Mouse (Mus musculus): ENCODE data around the gene Clns1a. TPM values are rescaled to one million over a fixed set of nuclear protein-coding genes. Genes with fewer than 3 reads are reported as not detected.

Clns1a gene
- 78.4 and 79.2 TPM in 2 replicates for polyA plus RNA-seq (2015; fragmentation: Nextera tagmentation; extraction: Ambion mirVana)

DNA sequence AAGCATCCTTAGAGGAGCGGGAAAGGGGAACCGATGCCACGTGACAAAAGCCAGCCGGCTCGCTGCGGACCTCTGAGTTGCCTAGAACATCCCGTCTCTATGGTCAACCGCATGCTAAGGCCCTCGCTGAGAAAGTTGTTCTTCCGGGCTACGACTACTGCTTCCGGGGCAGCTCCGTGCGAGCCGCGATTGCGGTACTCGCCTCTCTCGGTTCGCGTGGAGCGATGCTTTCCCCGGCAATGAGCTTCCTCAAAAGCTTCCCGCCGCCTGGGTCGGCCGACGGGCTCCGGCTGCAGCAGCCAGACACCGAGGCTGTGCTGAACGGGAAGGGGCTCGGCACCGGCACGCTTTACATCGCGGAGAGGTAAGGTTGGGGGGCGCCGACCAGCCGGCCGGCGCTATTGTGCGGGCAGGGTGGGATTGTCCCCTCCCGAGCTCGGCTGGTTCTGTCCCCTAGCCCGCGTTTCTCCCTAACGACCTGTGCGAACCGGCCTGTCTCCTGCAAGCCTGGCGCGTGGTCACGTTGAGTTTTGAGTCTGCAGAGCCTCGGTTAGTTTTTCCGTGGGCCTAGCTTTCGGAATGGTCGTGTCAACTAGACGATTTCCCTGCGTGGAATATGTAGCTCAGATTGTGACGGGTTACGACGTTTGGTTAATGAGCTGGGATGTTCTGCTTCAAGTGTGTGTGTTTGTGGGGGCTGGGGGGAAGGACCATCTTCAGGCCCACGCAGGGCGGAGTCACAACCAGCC lies at the start of gene Clns1a:
TSS of gene Clns1a (plus strand) at position 129 of the 749 bp plus-strand sequence.
- DNase-seq (ENCODE audit: low spot score) = peak; percentile 87
- peak within 1 kb of the TSS; percentile 89 for H3K27ac ChIP-seq (replicated peaks)
- H3K9me3 ChIP-seq (ENCODE audit: control insufficient read depth, low read length) = no peaks in the 10 kb centered on the region
- WGBS = under 1% methylated on average over 63 of the region's 63 CpGs
- H3K9ac ChIP-seq (ENCODE audit: low read length) = peak within 1 kb of the TSS; percentile 94
- H3K4me1 ChIP-seq (replicated peaks; ENCODE audit: control insufficient read depth, insufficient read depth) = 0 out of 2 replicates have a peak, but pooled peaks cover 3% of the 10 kb centered on the region
- H3K4me2 ChIP-seq (replicated peaks; ENCODE audit: low read depth) = peak within 1 kb of the TSS; percentile 73
- H3K36me3 ChIP-seq (ENCODE audit: control insufficient read depth, insufficient read depth, low read length) = no peaks in the 10 kb centered on the region
- no peak for TF ChIP-seq CTCF (IDR thresholded peaks at IDR 0.05; ENCODE audit: low read depth)
- peak; percentile 81 for TF ChIP-seq EP300 (optimal IDR thresholded peaks at IDR 0.05)
- H3K27me3 ChIP-seq (ENCODE audit: control insufficient read depth, insufficient read depth, low read length) = no peaks in the 10 kb centered on the region
- ATAC-seq (ENCODE audit: low FRiP score, low TSS enrichment) = peak; percentile 98
- peak within 1 kb of the TSS; percentile 90 for H3K4me3 ChIP-seq (ENCODE audit: low read depth, low read length)

- WGBS = 96% methylated on average over 5 of the region's 5 CpGs
- Histone ChIP-seq H3K4me3 (ENCODE audit: low read depth, low read length) (no peak overlapping the region), H3K27me3 (ENCODE audit: control insufficient read depth, insufficient read depth, low read length) (no peaks in the 10 kb centered on the region), H3K4me1 (replicated peaks; ENCODE audit: control insufficient read depth, insufficient read depth) (no peaks in the 10 kb centered on the region), H3K9ac (ENCODE audit: low read length) (no peak overlapping the region), H3K36me3 (ENCODE audit: control insufficient read depth, insufficient read depth, low read length) (no peaks in the 10 kb centered on the region), H3K9me3 (ENCODE audit: control insufficient read depth, low read length) (no peaks in the 10 kb centered on the region), H3K27ac (replicated peaks) (no peak overlapping the region), H3K4me2 (replicated peaks; ENCODE audit: low read depth) (no peak overlapping the region)
- TF ChIP-seq CTCF (IDR thresholded peaks at IDR 0.05; ENCODE audit: low read depth) = no peak
- TF ChIP-seq EP300 (optimal IDR thresholded peaks at IDR 0.05) = no peak
- ATAC-seq (ENCODE audit: low FRiP score, low TSS enrichment) (no peak), DNase-seq (ENCODE audit: low spot score) (no peak)
These were observed 48.8 kb upstream of the Clns1a start for GRCm38 (mm10) chr7:97647656-97648055.

- Histone ChIP-seq H3K27ac (replicated peaks) (no peak overlapping the region), H3K4me2 (replicated peaks; ENCODE audit: low read depth) (no peak overlapping the region), H3K4me3 (ENCODE audit: low read depth, low read length) (no peak overlapping the region), H3K36me3 (ENCODE audit: control insufficient read depth, insufficient read depth, low read length) (peaks cover 4% of the 10 kb centered on the region), H3K9me3 (ENCODE audit: control insufficient read depth, low read length) (no peaks in the 10 kb centered on the region), H3K4me1 (replicated peaks; ENCODE audit: control insufficient read depth, insufficient read depth) (no peaks in the 10 kb centered on the region), H3K27me3 (ENCODE audit: control insufficient read depth, insufficient read depth, low read length) (no peaks in the 10 kb centered on the region), H3K9ac (ENCODE audit: low read length) (no peak overlapping the region)
- no peak for ATAC-seq (ENCODE audit: low FRiP score, low TSS enrichment)
- no peak for DNase-seq (ENCODE audit: low spot score)
- 74% methylated on average over 4 of the region's 4 CpGs for WGBS
- TF ChIP-seq CTCF (IDR thresholded peaks at IDR 0.05; ENCODE audit: low read depth) (no peak), EP300 (optimal IDR thresholded peaks at IDR 0.05) (no peak)
These were observed 45.7 kb upstream of the Clns1a start for GRCm38 (mm10) chr7:97650729-97651128.

DNA sequence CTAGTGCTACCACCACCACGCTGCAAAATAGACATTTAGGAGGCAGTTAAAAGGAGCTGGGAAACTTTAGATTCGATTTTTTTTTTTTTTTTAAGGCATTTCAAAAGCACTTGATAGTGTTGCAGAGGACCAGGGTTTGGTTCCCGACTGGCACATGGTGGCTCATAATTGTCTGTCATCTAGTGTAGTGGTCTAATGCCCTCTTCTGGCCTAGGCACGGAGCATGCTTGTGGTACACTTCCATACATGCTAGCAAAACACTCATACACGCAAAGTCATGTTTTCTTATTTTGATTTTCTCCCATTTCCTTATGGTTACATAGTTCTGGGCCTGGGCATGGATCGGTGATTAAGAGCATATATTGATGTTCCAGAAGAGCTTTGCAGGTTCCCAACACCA lies 40.3 kb upstream of the Clns1a start:
- H3K9ac ChIP-seq (ENCODE audit: low read length) = no peak overlapping the region
- peaks cover 8% of the 10 kb centered on the region for H3K36me3 ChIP-seq (ENCODE audit: control insufficient read depth, insufficient read depth, low read length)
- no peaks in the 10 kb centered on the region for H3K9me3 ChIP-seq (ENCODE audit: control insufficient read depth, low read length)
- no peaks in the 10 kb centered on the region for H3K27me3 ChIP-seq (ENCODE audit: control insufficient read depth, insufficient read depth, low read length)
- DNase-seq (ENCODE audit: low spot score) (no peak), ATAC-seq (ENCODE audit: low FRiP score, low TSS enrichment) (no peak)
- 89% methylated on average over 6 of the region's 6 CpGs for WGBS
- TF ChIP-seq EP300 (optimal IDR thresholded peaks at IDR 0.05) = no peak
- peak; percentile 43 for TF ChIP-seq CTCF (IDR thresholded peaks at IDR 0.05; ENCODE audit: low read depth)
- H3K27ac ChIP-seq (replicated peaks) = no peak overlapping the region
- H3K4me2 ChIP-seq (replicated peaks; ENCODE audit: low read depth) = no peak overlapping the region
- no peak overlapping the region for H3K4me3 ChIP-seq (ENCODE audit: low read depth, low read length)
- no peaks in the 10 kb centered on the region for H3K4me1 ChIP-seq (replicated peaks; ENCODE audit: control insufficient read depth, insufficient read depth)

- no peak for TF ChIP-seq CTCF (IDR thresholded peaks at IDR 0.05; ENCODE audit: low read depth)
- TF ChIP-seq EP300 (optimal IDR thresholded peaks at IDR 0.05) = no peak
These were observed 34.8 kb upstream of the Clns1a start for GRCm38 (mm10) chr7:97661634-97662033.

GRCm38 (mm10) chr7:97679239-97679638 lies 17.2 kb upstream of the Clns1a start:
- H3K9me3 ChIP-seq (ENCODE audit: control insufficient read depth, low read length) = no peaks in the 10 kb centered on the region
- WGBS = 10% methylated on average over 1 of the region's 1 CpGs
- H3K4me2 ChIP-seq (replicated peaks; ENCODE audit: low read depth) = no peak overlapping the region
- peaks cover 16% of the 10 kb centered on the region for H3K36me3 ChIP-seq (ENCODE audit: control insufficient read depth, insufficient read depth, low read length)
- ATAC-seq (ENCODE audit: low FRiP score, low TSS enrichment) = no peak
- no peak for DNase-seq (ENCODE audit: low spot score)
- no peak overlapping the region for H3K27ac ChIP-seq (replicated peaks)
- H3K27me3 ChIP-seq (ENCODE audit: control insufficient read depth, insufficient read depth, low read length) = no peaks in the 10 kb centered on the region
- no peak overlapping the region for H3K9ac ChIP-seq (ENCODE audit: low read length)
- TF ChIP-seq EP300 (optimal IDR thresholded peaks at IDR 0.05) (no peak), CTCF (IDR thresholded peaks at IDR 0.05; ENCODE audit: low read depth) (peak; percentile 70)
- no peaks in the 10 kb centered on the region for H3K4me1 ChIP-seq (replicated peaks; ENCODE audit: control insufficient read depth, insufficient read depth)
- no peak overlapping the region for H3K4me3 ChIP-seq (ENCODE audit: low read depth, low read length)

More at GRCm38 (mm10) chr7:97661634-97662033, 34.8 kb upstream of the Clns1a start:
- WGBS = 90% methylated on average over 4 of the region's 4 CpGs
- H3K9me3 ChIP-seq (ENCODE audit: control insufficient read depth, low read length) = no peaks in the 10 kb centered on the region
- DNase-seq (ENCODE audit: low spot score) (no peak), ATAC-seq (ENCODE audit: low FRiP score, low TSS enrichment) (no peak)
- no peaks in the 10 kb centered on the region for H3K4me1 ChIP-seq (replicated peaks; ENCODE audit: control insufficient read depth, insufficient read depth)
- no peak overlapping the region for H3K4me2 ChIP-seq (replicated peaks; ENCODE audit: low read depth)
- H3K4me3 ChIP-seq (ENCODE audit: low read depth, low read length) = no peak overlapping the region
- no peak overlapping the region for H3K27ac ChIP-seq (replicated peaks)
- H3K9ac ChIP-seq (ENCODE audit: low read length) = no peak overlapping the region
- no peaks in the 10 kb centered on the region for H3K27me3 ChIP-seq (ENCODE audit: control insufficient read depth, insufficient read depth, low read length)
- H3K36me3 ChIP-seq (ENCODE audit: control insufficient read depth, insufficient read depth, low read length) = peaks cover 16% of the 10 kb centered on the region; the same call in 1 of the 2 replicates

Measured in stomach, postnatal 0 days (tissue).